Mouse (Mus musculus) thymus, postnatal 0 days (tissue): ENCODE data around the gene Syt1. TPM values are rescaled to one million over a fixed set of nuclear protein-coding genes. Genes with fewer than 3 reads are reported as not detected.

Source experiments
- DNase-seq: peaks from one replicate; pipeline ENCODE4 v3.0.0-alpha.2; 2015; ENCODE audit warnings: low spot score
- polyA plus RNA-seq: library from polyadenylated mRNA; unstranded; fragments of >200 nt; fragmentation: Nextera tagmentation; extraction: Ambion mirVana; gene quantifications from 2 replicates; pipeline ENCODE4 v1.2.1, GENCODE M21; 2015

The Syt1 gene
- polyA plus RNA-seq, 1 experiment from 2014 or later = 1.8 TPM

- no peak for DNase-seq
Observed at GRCm38 (mm10) chr10:108580786-108581420, 429.9 kb downstream of the Syt1 start.

GRCm38 (mm10) chr10:108579396-108579795 is 431.4 kb downstream of the Syt1 start:
- DNase-seq = no peak

- DNase-seq = no peak
Observed at GRCm38 (mm10) chr10:108577611-108578010, 433.2 kb downstream of the Syt1 start.

- DNase-seq = no peak
Observed at GRCm38 (mm10) chr10:108572764-108573163, 438.0 kb downstream of the Syt1 start.

- no peak for DNase-seq
Observed at GRCm38 (mm10) chr10:108571104-108571503, 439.7 kb downstream of the Syt1 start.

GRCm38 (mm10) chr10:108569568-108570139 is 441.1 kb downstream of the Syt1 start:
- no peak for DNase-seq

- DNase-seq = no peak
Observed at GRCm38 (mm10) chr10:108568925-108569324, 441.9 kb downstream of the Syt1 start.

- no peak for DNase-seq
Observed at GRCm38 (mm10) chr10:108568136-108568535, 442.6 kb downstream of the Syt1 start.

- no peak for DNase-seq
Observed at GRCm38 (mm10) chr10:108567456-108567855, 443.3 kb downstream of the Syt1 start.

- DNase-seq = no peak
Observed at GRCm38 (mm10) chr10:108559607-108559908, 451.2 kb downstream of the Syt1 start.

- no peak for DNase-seq
Observed at GRCm38 (mm10) chr10:108558812-108559606, 451.8 kb downstream of the Syt1 start.

- no peak for DNase-seq
Observed at GRCm38 (mm10) chr10:108552544-108552943, 458.2 kb downstream of the Syt1 start.

- DNase-seq = no peak
Observed at GRCm38 (mm10) chr10:108545715-108546114, 465.1 kb downstream of the Syt1 start.

GRCm38 (mm10) chr10:108541555-108541954 is 469.2 kb downstream of the Syt1 start:
- no peak for DNase-seq

- DNase-seq = no peak
Observed at GRCm38 (mm10) chr10:108538546-108538945, 472.2 kb downstream of the Syt1 start.

- DNase-seq = no peak
Observed at GRCm38 (mm10) chr10:108537641-108538040, 473.1 kb downstream of the Syt1 start.

GRCm38 (mm10) chr10:108535922-108536321 is 474.9 kb downstream of the Syt1 start:
- DNase-seq = no peak

GRCm38 (mm10) chr10:108534112-108534511 is 476.7 kb downstream of the Syt1 start:
- no peak for DNase-seq

GRCm38 (mm10) chr10:108532916-108533315 is 477.9 kb downstream of the Syt1 start:
- DNase-seq = no peak

- no peak for DNase-seq
Observed at GRCm38 (mm10) chr10:108532283-108532682, 478.5 kb downstream of the Syt1 start.

- no peak for DNase-seq
Observed at GRCm38 (mm10) chr10:108531641-108532040, 479.1 kb downstream of the Syt1 start.

GRCm38 (mm10) chr10:108531111-108531510 is 479.7 kb downstream of the Syt1 start:
- DNase-seq = no peak

GRCm38 (mm10) chr10:108528338-108528737 is 482.4 kb downstream of the Syt1 start:
- no peak for DNase-seq
